Mouse (Mus musculus): ENCODE measurements at regions not wholly inside any gene's neighbourhood (a gene's known extent, or its start where the extent isn't known, plus 50 kb on each side); places are given as distances from the start of the nearest gene placed in this dataset.

GRCm38 (mm10) chr16:65376553-65376952, 143.8 kb upstream of the Pou1f1 start:
- TF ChIP-seq POLR2A (IDR thresholded peaks at IDR 0.05; ENCODE audit: extremely low read depth, insufficient read depth, low read length), result no peak
- TF ChIP-seq CTCF (IDR thresholded peaks at IDR 0.05; ENCODE audit: low read depth, low read length), result no peak
